Mouse (Mus musculus) cerebellum, adult 11 months (tissue): ENCODE data around the gene Taf6.

Source experiments
- DNase-seq: peaks from one replicate; pipeline ENCODE4 v3.0.0; 2022

Gene Taf6

DNA sequence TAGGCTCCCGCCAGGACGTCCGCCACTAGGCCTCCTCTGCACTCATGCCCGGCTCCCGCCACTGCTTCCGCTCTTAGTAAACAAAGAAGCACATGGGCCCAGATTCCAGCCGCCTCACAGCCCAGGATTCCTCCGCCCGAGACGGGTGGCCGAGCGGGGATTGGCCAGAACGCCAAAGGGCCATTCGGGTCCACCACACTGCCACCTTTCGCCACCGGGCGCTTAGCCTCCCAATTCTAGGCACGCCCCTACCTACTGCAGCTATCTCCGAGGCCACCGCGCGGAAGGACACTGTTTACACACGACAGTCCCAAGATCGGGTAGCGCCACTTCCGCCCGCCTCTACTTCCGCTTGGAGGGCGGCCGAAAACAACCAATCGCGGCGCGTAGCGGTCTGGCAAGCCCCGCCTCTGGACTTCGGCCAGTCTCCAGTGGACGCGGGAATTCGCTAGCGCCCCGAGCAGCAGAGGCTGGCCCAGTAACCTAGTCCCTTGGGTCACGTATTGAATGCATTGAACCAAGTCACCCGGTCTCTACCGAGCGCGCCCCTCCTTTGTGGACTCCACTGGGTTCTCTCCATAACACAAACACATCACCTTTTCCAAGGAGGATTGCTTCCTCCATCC is 16.2 kb downstream of the Taf6 start:
- peak; percentile 96 for DNase-seq

DNA sequence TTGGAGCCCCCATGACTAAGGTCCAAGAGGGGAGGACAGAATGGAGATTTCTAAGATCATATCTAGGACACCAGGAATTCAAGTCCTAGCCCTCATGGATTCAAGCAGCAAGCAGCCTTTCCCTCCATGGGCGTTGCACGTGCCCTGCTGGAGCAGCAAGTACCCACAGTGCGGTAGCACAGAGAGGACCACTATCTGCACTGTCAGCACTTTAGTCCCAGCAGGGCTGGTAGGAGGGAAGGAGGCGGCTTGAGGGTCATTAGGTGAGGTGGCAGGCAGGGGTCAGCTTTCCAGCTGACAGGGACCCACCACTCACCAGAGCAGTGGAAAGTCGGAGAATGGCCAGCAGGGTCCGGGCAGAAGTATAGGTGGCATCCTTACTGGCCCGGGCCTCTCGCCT is 21.7 kb downstream of the Taf6 start:
- no peak for DNase-seq

DNA sequence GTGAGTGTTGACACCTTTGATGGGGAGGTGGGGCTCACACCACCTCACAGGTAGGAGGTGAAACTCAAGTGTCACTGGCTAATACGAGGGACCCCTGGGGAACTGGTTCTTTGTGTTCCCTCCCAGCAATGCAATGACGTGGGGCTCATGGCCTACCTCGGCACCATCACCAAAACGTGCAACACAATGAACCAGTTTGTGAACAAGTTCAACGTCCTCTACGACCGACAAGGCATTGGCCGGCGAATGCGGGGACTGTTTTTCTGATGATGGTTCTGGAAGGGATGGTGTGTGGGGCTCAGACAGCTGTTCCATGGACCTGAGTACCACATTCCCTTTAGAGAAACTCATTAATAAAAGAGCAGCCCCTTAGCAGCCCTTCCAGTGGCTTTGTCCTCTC is 23.6 kb downstream of the Taf6 start:
- DNase-seq = no peak

DNA sequence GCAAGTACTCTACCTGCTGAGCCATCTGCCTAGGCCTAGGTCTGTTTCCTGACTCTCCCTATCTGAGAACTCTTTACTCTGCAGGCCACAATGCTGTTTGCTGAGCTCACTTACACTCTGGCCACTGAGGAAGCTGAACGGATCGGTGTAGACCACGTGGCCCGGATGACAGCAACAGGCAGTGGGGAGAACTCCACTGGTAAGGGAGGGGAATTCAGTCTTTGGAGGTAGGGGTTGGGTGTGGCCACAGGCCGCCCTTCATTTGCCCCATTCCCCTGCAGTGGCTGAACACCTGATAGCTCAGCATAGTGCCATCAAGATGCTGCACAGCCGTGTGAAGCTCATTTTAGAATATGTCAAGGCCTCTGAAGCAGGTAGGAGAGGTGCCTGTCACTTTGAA is 24.2 kb downstream of the Taf6 start:
- no peak for DNase-seq

DNA sequence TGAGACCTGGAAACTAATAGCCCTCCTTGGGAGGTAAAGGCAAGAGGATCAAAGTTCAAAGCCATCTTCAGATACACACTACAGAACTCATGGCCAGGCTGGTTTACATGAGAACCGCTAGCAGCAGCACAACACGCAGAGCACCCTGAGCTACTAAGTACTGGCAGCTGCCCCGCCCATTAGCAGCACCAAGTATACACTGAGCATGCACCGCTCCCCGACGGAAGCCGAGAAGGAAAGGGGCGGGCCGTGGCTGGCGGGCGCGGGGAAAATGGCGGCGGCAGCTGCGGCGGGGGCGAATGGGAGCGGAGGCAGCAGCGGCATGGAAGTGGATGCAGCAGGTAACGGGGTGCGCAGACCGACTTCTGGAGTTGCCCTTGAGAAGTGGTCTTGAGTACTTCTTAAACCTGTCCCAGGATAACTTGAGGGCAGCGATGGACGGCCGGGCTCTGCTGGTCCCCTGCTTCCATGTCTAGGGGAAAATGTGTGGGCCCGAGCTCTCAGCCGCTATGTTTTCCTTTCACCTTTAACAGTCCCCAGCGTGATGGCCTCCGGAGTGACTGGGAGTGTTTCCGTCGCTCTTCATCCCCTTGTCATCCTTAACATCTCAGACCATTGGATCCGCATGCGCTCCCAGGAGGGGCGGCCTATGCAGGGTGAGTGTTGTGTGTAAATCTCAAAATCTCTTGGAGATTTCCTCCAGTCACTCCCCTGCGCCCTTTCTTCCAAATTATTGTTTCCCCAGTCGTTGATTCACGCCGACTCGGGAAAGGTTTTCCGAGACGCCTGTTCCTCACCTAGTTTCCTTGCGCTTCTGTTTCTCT is 26.2 kb downstream of the Taf6 start, which contains the start of gene Cops6:
TSS of gene Cops6 (plus strand) at position 230 of the 824 bp plus-strand sequence.
- peak; percentile 91 for DNase-seq

DNA sequence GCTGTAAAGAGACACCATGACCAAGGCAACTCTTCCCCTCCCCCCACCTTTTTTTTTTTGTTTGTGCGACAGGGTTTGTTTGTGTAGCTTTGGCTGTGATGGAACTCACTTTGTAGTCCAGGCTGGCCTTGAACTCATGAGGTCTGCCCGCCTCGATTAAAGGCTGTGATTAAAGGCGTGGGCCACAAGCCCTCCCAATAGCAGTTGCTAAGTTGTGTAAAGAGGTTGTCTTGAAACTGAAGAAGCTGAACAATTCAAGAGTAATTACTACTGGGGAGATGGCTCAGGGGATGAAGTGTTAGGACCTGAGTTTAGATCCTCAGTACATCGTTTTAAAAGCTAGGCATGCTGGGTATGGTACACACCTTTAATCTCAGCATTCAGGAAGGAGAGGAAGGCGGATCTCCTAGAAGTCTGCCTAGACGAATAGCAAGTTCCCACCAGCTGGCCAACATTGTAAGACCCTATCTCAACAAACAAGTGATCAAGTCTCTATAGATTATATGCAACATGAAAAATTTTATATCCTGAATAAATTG is 27.0 kb downstream of the Taf6 start:
- DNase-seq = no peak

DNA sequence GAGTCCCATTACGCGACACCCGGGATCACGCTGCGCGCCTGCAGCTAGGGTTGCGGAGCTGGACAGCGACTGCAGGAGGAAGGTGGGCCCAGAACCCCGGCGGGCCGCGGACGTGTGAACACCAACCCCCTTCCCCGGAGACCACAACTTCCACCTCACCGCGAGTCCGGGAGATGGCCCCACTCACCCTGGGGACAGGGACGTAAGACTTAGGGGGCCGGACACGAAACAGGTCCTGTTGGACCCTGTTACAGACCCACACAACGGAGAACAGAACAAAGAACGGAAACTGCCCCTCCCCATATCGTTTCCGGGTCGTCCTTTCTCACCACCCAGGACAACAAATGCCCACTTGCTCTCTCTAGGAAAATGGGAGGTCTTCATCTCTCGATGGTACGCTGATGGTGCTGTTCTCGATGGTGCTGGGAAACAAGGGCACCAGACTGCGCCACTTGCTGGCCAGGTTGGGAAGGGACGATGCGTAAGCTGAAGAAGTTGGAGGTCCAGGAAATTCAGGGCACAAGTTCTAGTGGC is 31.7 kb downstream of the Taf6 start, which contains the start of gene Zfp113:
TSS of gene Zfp113 (minus strand) at position 302 of the 534 bp plus-strand sequence.
- DNase-seq = peak; percentile 85

DNA sequence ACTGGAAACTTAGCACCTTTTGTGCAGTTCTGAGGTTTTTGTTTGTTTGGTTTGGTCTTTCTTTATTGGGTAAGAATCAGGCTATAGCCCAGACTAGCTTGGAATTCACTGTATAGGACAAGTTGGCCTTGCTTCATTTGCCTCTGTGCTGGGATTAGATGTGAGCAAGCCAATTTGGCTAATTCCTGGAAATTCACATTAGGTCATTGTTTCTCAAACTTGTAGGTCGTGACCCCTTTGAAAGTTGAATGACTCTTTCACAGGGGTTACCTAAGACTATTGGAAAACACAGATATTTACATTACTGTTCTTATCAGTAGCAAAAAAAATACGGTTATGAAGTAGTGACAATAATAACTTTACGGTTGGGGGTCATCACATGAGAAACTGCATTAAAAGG is 32.9 kb downstream of the Taf6 start:
- no peak for DNase-seq

DNA sequence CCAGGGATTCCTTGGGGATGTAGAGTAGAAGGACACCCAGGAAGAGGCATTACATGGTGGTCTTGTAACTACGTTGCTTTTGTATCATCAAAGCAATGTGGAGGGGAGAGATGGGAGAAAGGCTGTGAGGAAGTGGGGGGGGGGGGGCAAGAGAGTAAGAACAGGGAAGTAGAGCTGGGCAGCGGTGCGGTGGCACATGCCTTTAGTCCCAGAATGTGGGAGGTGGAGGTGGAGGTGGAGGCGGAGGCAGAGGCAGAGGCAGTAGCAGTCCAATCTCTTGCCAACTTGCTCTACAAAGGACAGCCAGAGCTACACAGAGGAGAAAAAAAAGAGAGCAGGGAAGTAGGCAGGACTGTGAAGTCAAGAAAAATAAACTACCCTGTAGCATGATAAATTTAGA is 48.7 kb downstream of the Taf6 start:
- no peak for DNase-seq

DNA sequence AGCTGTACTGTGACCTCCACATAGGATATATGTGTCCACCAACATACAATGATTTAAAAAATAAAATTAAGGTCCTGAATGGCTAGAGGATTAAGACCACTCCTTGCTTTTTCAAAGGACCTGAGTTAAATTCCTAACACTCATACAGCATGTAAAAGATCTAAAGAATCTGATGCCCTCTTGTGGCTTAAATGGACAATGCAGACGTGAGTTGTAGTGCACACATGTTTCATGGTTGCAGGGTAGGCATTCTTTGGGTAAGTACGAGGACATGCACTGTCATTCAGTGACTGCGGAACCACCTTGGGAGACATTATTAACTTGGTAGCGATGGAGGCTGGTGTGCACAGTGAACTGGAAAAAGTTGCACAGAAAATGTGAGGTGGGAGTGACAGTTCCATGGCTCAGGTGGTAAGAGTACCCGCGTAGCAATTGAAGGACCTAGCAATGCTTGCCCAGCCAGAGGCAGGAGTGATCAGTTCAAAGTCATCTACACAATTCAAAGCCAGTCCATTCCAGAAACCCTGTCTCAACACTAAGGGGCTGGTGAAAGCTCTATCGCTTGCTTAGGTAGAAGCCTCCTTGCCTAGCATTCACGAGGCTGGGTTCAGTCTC is 49.2 kb downstream of the Taf6 start:
- no peak for DNase-seq

DNA sequence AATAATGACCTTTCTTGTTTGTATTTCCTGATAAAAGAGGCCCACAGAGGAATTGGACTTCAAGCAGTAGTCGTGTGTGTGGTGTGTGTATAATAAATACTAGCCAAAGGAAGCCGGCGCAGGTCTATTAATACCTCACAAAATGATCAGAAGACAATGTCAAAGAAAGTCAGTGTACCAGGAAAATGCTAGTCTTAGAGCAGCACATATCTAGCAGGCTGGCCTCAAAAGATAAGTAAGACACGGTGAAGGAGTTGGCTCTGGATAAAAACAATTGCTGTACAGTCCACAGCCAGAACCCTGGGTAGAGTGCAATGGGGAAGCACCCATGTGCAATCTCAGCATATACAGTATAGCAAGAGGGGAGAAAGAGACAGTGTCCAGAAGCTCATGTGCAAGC is 50.0 kb downstream of the Taf6 start:
- DNase-seq = no peak

DNA sequence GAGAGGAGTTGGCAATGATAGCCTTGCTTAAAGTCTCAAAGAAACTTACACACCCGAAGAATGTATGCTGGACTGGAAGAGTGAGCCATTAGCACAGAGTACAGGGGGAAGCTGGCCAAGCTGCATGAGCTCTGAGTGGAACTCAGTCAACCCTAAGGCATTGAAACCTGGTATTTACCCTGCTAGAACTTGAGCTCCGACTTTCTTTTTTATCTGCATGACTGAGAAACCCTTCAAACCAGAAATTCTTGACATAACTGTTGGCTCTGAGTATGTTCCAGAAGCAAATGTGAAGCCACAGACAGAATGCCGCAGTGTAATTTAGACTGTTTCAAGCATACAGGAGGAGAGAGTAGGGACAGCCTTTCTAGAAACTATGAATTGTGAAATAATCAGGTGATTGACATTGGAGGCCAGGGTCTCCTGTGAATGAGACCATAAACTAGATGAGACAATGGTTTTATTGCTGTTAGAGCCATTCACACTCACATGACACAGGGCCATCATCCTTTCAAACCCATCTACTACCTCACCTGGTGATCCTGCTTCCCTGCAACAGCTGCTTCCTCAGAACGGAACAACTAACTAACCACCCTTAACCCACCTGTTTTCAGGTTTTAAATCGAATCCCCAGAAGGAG is 54.7 kb downstream of the Taf6 start:
- no peak for DNase-seq
